10 mouse cellular contexts compared by ENCODE assay signal in genomic region chr10:75676819-75677565, GRCm38 (mm10). TPM values are rescaled to one million over a fixed set of nuclear protein-coding genes. Genes with fewer than 3 reads are reported as not detected.
DNase-seq lines count a peak whose midpoint lies in the region; ATAC-seq lines count a peak whose summit lies in the region.
"Had no signal": no experiment of that assay in that cellular context is flagged by ENCODE, and none has a peak within 500 bp of the region (broad histone marks: within the 10 kb centered on the region; RNA-seq: fewer than 3 reads in every experiment).

No protein-coding gene starts in this region.

- peak overlapping the region; percentile 43 for H3K27ac ChIP-seq in heart, embryonic 13.5 days (replicated peaks)
- peak overlapping the region; percentile 95 for H3K27ac ChIP-seq in lung, embryonic 16.5 days (ENCODE audit: low read length)
- no peak overlapping the region for H3K27ac ChIP-seq in forebrain, embryonic 12.5 days
- no peak overlapping the region for H3K27ac ChIP-seq in midbrain, embryonic 10.5 days (replicated peaks)
- H3K27ac ChIP-seq: midbrain, embryonic 15.5 days had no signal

- H3K9ac ChIP-seq in heart, embryonic 13.5 days: no peak overlapping the region
- H3K9ac ChIP-seq in lung, embryonic 16.5 days (ENCODE audit: low read length): peak overlapping the region; percentile 47
- no peak overlapping the region for H3K9ac ChIP-seq in forebrain, embryonic 12.5 days
- H3K9ac ChIP-seq: midbrain, embryonic 15.5 days had no signal

- H3K4me3 ChIP-seq in heart, embryonic 13.5 days: no peak overlapping the region
- no peak overlapping the region for H3K4me3 ChIP-seq in lung, embryonic 16.5 days (ENCODE audit: low read length)
- H3K4me3 ChIP-seq in forebrain, embryonic 12.5 days (replicated peaks): no peak overlapping the region
- H3K4me3 ChIP-seq in midbrain, embryonic 10.5 days: no peak overlapping the region
- H3K4me3 ChIP-seq: midbrain, embryonic 15.5 days had no signal

- H3K9me3 ChIP-seq in heart, embryonic 13.5 days: no peaks in the 10 kb centered on the region
- no peaks in the 10 kb centered on the region for H3K9me3 ChIP-seq in lung, embryonic 16.5 days (ENCODE audit: control insufficient read depth, low read length)
- no peaks in the 10 kb centered on the region for H3K9me3 ChIP-seq in forebrain, embryonic 12.5 days
- H3K9me3 ChIP-seq in midbrain, embryonic 10.5 days (replicated peaks): no peaks in the 10 kb centered on the region
- H3K9me3 ChIP-seq: midbrain, embryonic 15.5 days had no signal

- ATAC-seq in heart, embryonic 13.5 days (ENCODE audit: extremely low read depth, insufficient number of reproducible peaks, low FRiP score, low TSS enrichment): no peak
- ATAC-seq in lung, embryonic 16.5 days (ENCODE audit: low read depth): peak; percentile 77
- no peak for ATAC-seq in forebrain, embryonic 12.5 days (ENCODE audit: low FRiP score)
- ATAC-seq: midbrain, embryonic 15.5 days had no signal

- no peaks in the 10 kb centered on the region for H3K27me3 ChIP-seq in heart, embryonic 13.5 days (replicated peaks)
- H3K27me3 ChIP-seq in lung, embryonic 16.5 days (ENCODE audit: control insufficient read depth, insufficient read depth, low read depth, low read length): no peaks in the 10 kb centered on the region
- no peaks in the 10 kb centered on the region for H3K27me3 ChIP-seq in forebrain, embryonic 12.5 days
- no peaks in the 10 kb centered on the region for H3K27me3 ChIP-seq in midbrain, embryonic 10.5 days (ENCODE audit: low read depth, poor library complexity, severe bottlenecking)
- H3K27me3 ChIP-seq: midbrain, embryonic 15.5 days had no signal

- WGBS in heart, embryonic 13.5 days: 70% methylated on average over 7 of the region's 7 CpGs
- WGBS in lung, embryonic 16.5 days: 40% methylated on average over 7 of the region's 7 CpGs
- WGBS in forebrain, embryonic 12.5 days: 88% methylated on average over 7 of the region's 7 CpGs
- WGBS in midbrain, embryonic 10.5 days: 89% methylated on average over 7 of the region's 7 CpGs

- peaks cover 21% of the 10 kb centered on the region for H3K4me1 ChIP-seq in heart, embryonic 13.5 days
- H3K4me1 ChIP-seq in lung, embryonic 16.5 days (replicated peaks; ENCODE audit: control insufficient read depth, insufficient read depth, low read length): peaks cover 36% of the 10 kb centered on the region
- no peaks in the 10 kb centered on the region for H3K4me1 ChIP-seq in forebrain, embryonic 12.5 days
- H3K4me1 ChIP-seq in midbrain, embryonic 10.5 days: no peaks in the 10 kb centered on the region
- H3K4me1 ChIP-seq: midbrain, embryonic 15.5 days had no signal

- peaks cover 47% of the 10 kb centered on the region for H3K36me3 ChIP-seq in heart, embryonic 13.5 days
- H3K36me3 ChIP-seq in lung, embryonic 16.5 days (ENCODE audit: control insufficient read depth, insufficient read depth, low read length): no peaks in the 10 kb centered on the region
- H3K36me3 ChIP-seq in forebrain, embryonic 12.5 days (replicated peaks): peaks cover 49% of the 10 kb centered on the region
- H3K36me3 ChIP-seq in midbrain, embryonic 10.5 days: peaks cover 90% of the 10 kb centered on the region
- H3K36me3 ChIP-seq: midbrain, embryonic 15.5 days had no signal

- DNase-seq in gastrocnemius, adult 8-10 months (ENCODE audit: low spot score in 2 of 2): peak; percentile 15 to 23
- DNase-seq in gastrocnemius, postnatal 14 days: no peak
- peak; percentile 24 for DNase-seq in Muller cell, postnatal 12 days (ENCODE audit: inconsistent ontology term)
- no peak for DNase-seq in urinary bladder, adult 18-20 months (ENCODE audit: low spot score in 2 of 2)
- no peak for DNase-seq in midbrain, embryonic 10.5 days (ENCODE audit: low spot score)
- DNase-seq: thymus, postnatal 36 days had no signal

- intact Hi-C loops in gastrocnemius, postnatal 14 days (cut with DNase I; ENCODE audit: low total_unique reads): no loop called here

- H3K4me2 ChIP-seq in heart, embryonic 13.5 days: no peak overlapping the region
- H3K4me2 ChIP-seq in lung, embryonic 16.5 days (ENCODE audit: low read depth, low read length): peak overlapping the region; percentile 32
- no peak overlapping the region for H3K4me2 ChIP-seq in forebrain, embryonic 12.5 days
- H3K4me2 ChIP-seq: midbrain, embryonic 15.5 days had no signal

RNA-seq across cellular contexts. Expression of gene Susd2, which starts 33.2 kb away (rescaled TPM):
- total RNA-seq in gastrocnemius, adult 8-10 months (2022): 1 to 10 TPM in 1 of 4 experiments, under 1 TPM in 3; 0.53 to 2.1 (median 0.78) TPM
- total RNA-seq in gastrocnemius, postnatal 14 days (2021): 1 to 10 TPM; 2.1 to 3.2 TPM
- 8.2 TPM in 2 replicates for polyA plus RNA-seq in heart, embryonic 13.5 days (2015; fragmentation: Nextera tagmentation; extraction: Ambion mirVana)
- polyA plus RNA-seq in lung, embryonic 16.5 days (2015; fragmentation: Nextera tagmentation; extraction: Ambion mirVana): 11.0 and 13.0 TPM in 2 replicates
- polyA plus RNA-seq in forebrain, embryonic 12.5 days (2016; fragmentation: Nextera tagmentation; extraction: Ambion mirVana): 1.6 TPM in 2 replicates
- polyA plus RNA-seq in midbrain, embryonic 10.5 days (2016; fragmentation: Nextera tagmentation; extraction: Ambion mirVana): 1.6 and 1.9 TPM in 2 replicates

Comparison
In these comparisons a context has a peak if more than half of its experiments do, and no peak if none do; other contexts are left out.
1. DNase-seq: peak in gastrocnemius, adult 8-10 months (2 of 2) and Muller cell, postnatal 12 days (single experiment); none in gastrocnemius, postnatal 14 days (single experiment), urinary bladder, adult 18-20 months (0 of 2) and midbrain, embryonic 10.5 days (single experiment).
2. H3K27ac ChIP-seq: peak in heart, embryonic 13.5 days (single experiment) and lung, embryonic 16.5 days (single experiment); none in forebrain, embryonic 12.5 days (single experiment) and midbrain, embryonic 10.5 days (single experiment).